Mouse (Mus musculus) kidney, postnatal 0 days (tissue): ENCODE data around the gene Limch1. TPM values are rescaled to one million over a fixed set of nuclear protein-coding genes. Genes with fewer than 3 reads are reported as not detected.

Experiments
- ATAC-seq: fragments of 200-750 bp; cut with Nextera tagmentation; replicated peaks from 2 replicates; pipeline ENCODE4 v1.8.0; 2017; ENCODE audit warnings: low read depth, moderate number of reproducible peaks, moderate TSS enrichment, moderate library complexity; ENCODE audit not compliant: low FRiP score
- DNase-seq: peaks from one replicate; pipeline ENCODE4 v3.0.0-alpha.2; 2016; ENCODE audit warnings: low spot score
- H3K27ac ChIP-seq: fragments of 300-500 bp; sonication (generic); 2 replicates; pipeline ENCODE4 v1.5.1; 2014; ENCODE audit warnings: mild to moderate bottlenecking
- H3K27me3 ChIP-seq: fragments of 300-500 bp; sonication (generic); 2 replicates; pipeline ENCODE4 v1.6.1; 2014; ENCODE audit warnings: low read length, mixed read lengths; ENCODE audit not compliant: insufficient read depth
- H3K36me3 ChIP-seq: fragments of 300-500 bp; sonication (generic); 2 replicates; pipeline ENCODE4 v1.6.1; 2014; ENCODE audit warnings: low read length, mixed read lengths; ENCODE audit not compliant: insufficient read depth
- H3K4me1 ChIP-seq: fragments of 300-500 bp; sonication (generic); replicated peaks from 2 replicates; pipeline ENCODE4 v1.6.1; 2014; ENCODE audit warnings: antibody characterized with exemption, low read length, mixed read lengths; ENCODE audit not compliant: insufficient read depth
- H3K4me2 ChIP-seq: fragments of 300-500 bp; sonication (generic); 2 replicates; pipeline ENCODE4 v1.6.1; 2014; ENCODE audit warnings: mild to moderate bottlenecking, low read length, moderate library complexity, mixed read lengths
- H3K4me3 ChIP-seq: fragments of 300-500 bp; sonication (generic); replicated peaks from 2 replicates; pipeline ENCODE4 v1.5.1; 2014; ENCODE audit warnings: low read depth, low read length
- H3K9ac ChIP-seq: fragments of 300-500 bp; sonication (generic); 2 replicates; pipeline ENCODE4 v1.6.1; 2014; ENCODE audit warnings: low read depth, low read length
- H3K9me3 ChIP-seq: fragments of 300-500 bp; sonication (generic); replicated peaks from 2 replicates; pipeline ENCODE4 v1.6.1; 2016; ENCODE audit warnings: low read length, inconsistent platforms, mixed read lengths
- CTCF ChIP-seq: IDR thresholded peaks from 2 replicates; pipeline ENCODE4 v1.5.1; 2016; ENCODE audit warnings: antibody characterized with exemption, low read depth, mild to moderate bottlenecking, moderate library complexity
- WGBS: fragments of 180-500 bp; shearing (Covaris S2); extraction: QIAGEN DNeasy Blood & Tissue Kit; methylation state at CpG from one replicate; pipeline ENCODE4 v1.1.7; 2014; 5-methylcytosine and 5-hydroxymethylcytosine counted together
- polyA plus RNA-seq: library from polyadenylated mRNA; unstranded; fragments of >200 nt; fragmentation: Nextera tagmentation; extraction: Ambion mirVana; gene quantifications from 2 replicates; pipeline ENCODE4 v1.2.1, GENCODE M21; 2015

Gene Limch1
- polyA plus RNA-seq, 1 experiment from 2014 or later = 34.1 TPM

DNA sequence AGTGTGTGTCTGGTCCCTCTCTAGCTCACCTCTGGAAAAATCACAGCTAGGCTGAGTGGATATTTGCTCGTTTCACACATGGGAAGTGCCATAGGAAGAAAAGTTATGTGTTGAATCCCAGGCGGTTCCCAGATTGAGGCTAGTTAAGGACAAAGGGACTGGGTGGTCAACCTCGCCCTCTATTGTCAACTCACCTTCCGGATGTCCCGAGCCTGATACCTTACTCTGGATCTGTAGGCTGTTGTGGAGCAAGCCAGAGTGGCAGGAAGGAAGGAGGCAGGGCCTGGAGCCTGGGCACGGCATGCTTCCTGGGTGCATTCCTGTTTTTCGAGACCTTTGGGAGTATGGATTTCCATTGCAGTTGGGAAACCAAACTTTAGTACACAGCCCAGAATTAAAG, 243.9 kb downstream of the Limch1 start:
- WGBS = 86% methylated on average over 7 of the region's 7 CpGs
- Histone ChIP-seq H3K4me3 (no peak overlapping the region), H3K4me1 (no peaks in the 10 kb centered on the region), H3K27me3 (no peaks in the 10 kb centered on the region), H3K9ac (no peak overlapping the region), H3K9me3 (no peaks in the 10 kb centered on the region), H3K27ac (no peak overlapping the region), H3K4me2 (no peak overlapping the region), H3K36me3 (no peaks in the 10 kb centered on the region)
- no peak for ATAC-seq
- no peak for DNase-seq
- TF ChIP-seq CTCF = no peak

DNA sequence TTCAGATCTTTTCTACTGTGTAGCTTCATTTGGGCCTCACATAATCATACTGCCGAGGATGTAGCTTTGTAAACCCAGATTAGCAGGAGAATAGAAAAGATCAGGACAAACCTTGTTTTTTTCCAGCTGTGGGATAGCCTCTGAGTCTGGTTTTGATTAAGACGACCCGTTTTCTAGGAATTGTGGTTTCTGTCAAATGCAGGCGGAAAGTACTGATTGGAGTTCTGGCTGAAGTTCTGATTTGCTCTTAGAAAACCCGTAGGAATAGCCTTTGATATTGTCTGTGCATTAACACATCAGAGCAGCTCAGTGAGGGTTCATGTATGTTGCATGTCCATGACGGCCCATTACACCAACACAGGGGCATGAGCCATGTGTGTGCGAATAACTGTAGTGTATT, 246.8 kb downstream of the Limch1 start:
- ATAC-seq (no peak), DNase-seq (no peak)
- no peak overlapping the region for H3K4me3 ChIP-seq
- H3K27ac ChIP-seq = no peak overlapping the region
- H3K9ac ChIP-seq = no peak overlapping the region
- H3K27me3 ChIP-seq = no peaks in the 10 kb centered on the region
- H3K9me3 ChIP-seq = no peaks in the 10 kb centered on the region
- H3K4me2 ChIP-seq = no peak overlapping the region
- no peak for TF ChIP-seq CTCF
- no peaks in the 10 kb centered on the region for H3K36me3 ChIP-seq
- no peaks in the 10 kb centered on the region; the same call in 1 of the 2 replicates for H3K4me1 ChIP-seq
- 90% methylated on average over 7 of the region's 7 CpGs for WGBS

DNA sequence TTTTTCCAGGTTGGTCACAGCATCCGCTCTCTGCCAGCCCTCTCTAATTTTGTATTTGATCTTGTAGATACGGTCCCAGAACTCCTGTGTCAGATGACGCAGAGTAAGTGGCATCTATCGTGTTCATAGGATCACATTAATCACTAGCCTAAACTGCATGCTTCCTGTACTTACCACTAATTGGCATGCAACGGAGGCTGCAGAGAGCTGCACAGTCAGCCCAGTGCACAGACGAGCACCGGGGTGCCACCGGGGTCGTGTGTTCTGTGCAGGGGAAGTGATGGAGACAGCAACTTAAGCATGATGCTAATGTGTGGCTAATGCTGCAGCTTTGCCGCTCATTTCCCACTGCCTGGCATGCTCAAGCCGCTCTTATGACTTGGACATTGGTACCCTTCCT, 247.4 kb downstream of the Limch1 start:
- ATAC-seq (no peak), DNase-seq (no peak)
- Histone ChIP-seq H3K9ac (no peak overlapping the region), H3K4me2 (no peak overlapping the region), H3K4me1 (no peaks in the 10 kb centered on the region; the same call in 1 of the 2 replicates), H3K27ac (no peak overlapping the region), H3K4me3 (no peak overlapping the region), H3K27me3 (no peaks in the 10 kb centered on the region), H3K36me3 (no peaks in the 10 kb centered on the region), H3K9me3 (no peaks in the 10 kb centered on the region)
- WGBS = 69% methylated on average over 11 of the region's 11 CpGs
- no peak for TF ChIP-seq CTCF

DNA sequence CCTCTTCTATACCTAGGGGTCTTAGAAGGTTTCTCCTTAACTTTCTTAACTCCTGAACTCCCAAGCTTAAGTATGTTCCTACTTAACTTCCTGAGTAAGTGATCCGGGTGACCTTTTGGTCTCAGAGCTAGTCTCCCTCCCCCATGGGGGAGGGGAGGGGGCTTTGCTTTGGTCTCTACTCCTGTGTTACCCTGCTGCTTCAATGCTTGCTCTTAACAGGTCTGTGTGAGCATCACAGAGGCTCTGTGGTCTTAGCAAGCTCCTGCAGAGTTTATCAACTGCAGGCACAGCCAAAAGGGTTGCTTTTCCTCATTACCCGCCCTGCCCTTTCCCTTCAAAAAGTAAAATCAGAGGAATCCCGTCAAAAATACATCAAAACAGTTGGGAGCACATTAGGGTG, 250.5 kb downstream of the Limch1 start:
- Histone ChIP-seq H3K9ac (no peak overlapping the region), H3K27me3 (no peaks in the 10 kb centered on the region), H3K9me3 (no peaks in the 10 kb centered on the region), H3K36me3 (no peaks in the 10 kb centered on the region), H3K27ac (no peak overlapping the region), H3K4me2 (no peak overlapping the region), H3K4me3 (no peak overlapping the region), H3K4me1 (no peaks in the 10 kb centered on the region; the same call in 1 of the 2 replicates)
- 16% methylated on average over 3 of the region's 3 CpGs for WGBS
- ATAC-seq (no peak), DNase-seq (no peak)
- no peak for TF ChIP-seq CTCF

DNA sequence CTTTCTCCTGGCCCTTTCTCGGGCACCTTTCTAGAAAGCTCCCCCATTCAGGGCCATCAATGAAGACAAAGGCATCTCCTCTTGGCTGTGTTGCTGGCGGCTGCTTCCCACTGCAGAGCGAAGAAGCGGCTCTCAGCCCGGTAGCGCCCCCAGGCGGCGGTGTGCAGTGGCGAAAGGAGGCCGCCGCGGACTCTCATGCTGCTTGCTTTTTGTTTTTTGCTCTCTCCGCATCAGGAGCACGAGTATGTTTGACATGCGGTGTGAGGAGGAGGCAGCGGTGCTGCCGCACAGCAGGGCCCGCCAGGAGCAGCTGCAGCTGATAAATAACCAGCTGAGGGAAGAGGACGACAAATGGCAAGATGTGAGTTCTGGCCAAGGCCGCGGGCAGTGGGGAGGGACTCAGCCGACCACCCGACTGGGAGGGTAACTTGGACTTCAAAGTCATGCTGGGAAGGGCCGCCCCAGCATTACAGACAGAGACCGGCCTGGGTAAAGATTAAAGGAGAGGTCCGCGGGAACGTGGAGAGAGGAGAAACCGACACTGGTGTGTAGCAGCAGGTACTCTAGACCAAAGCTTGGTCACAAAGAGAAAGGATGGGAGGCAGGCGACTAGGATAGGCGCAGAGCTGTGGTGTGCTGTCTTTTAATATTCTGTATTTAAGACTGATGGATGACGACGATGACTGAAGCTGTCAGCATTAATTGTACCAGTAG, 251.4 kb downstream of the Limch1 start:
- Histone ChIP-seq H3K4me3 (peak overlapping the region; percentile 10), H3K9me3 (no peaks in the 10 kb centered on the region), H3K9ac (no peak overlapping the region), H3K27ac (no peak overlapping the region), H3K36me3 (no peaks in the 10 kb centered on the region), H3K4me2 (peak overlapping the region; percentile 46), H3K27me3 (no peaks in the 10 kb centered on the region), H3K4me1 (no peaks in the 10 kb centered on the region; the same call in 1 of the 2 replicates)
- ATAC-seq (peak; percentile 73), DNase-seq (peak; percentile 92)
- 8% methylated on average over 33 of the region's 33 CpGs for WGBS
- peak; percentile 93 for TF ChIP-seq CTCF

DNA sequence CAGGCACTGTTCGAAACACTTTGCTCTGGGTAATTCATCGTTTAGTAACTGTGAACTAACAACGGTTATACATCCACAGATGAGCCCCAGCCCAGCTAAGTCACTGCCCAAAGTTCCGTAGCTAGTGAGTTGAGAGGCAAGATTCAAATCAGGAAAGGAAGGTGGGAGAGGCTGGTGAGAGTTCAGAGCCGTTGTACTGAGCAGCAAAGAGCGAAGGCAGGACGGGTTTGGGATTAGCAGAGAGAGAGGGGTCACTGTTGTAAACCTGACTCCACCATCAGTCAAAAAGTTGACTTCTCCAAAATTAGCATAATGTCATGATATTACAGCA, 251.9 kb downstream of the Limch1 start:
- no peak for TF ChIP-seq CTCF
- H3K4me3 ChIP-seq = peak overlapping the region; percentile 10; the same call in 1 of the 2 replicates
- 31% methylated on average over 7 of the region's 7 CpGs for WGBS
- DNase-seq = no peak
- H3K9me3 ChIP-seq = no peaks in the 10 kb centered on the region
- peaks cover 5% of the 10 kb centered on the region; the same call in 1 of the 2 replicates for H3K36me3 ChIP-seq
- peak overlapping the region; percentile 46 for H3K4me2 ChIP-seq
- no peaks in the 10 kb centered on the region for H3K27me3 ChIP-seq
- H3K27ac ChIP-seq = no peak overlapping the region
- ATAC-seq = no peak
- no peaks in the 10 kb centered on the region; the same call in 1 of the 2 replicates for H3K4me1 ChIP-seq
- H3K9ac ChIP-seq = no peak overlapping the region
